Mouse (Mus musculus) liver, embryonic 14 days (tissue): ENCODE data around the gene Prr32. TPM values are rescaled to one million over a fixed set of nuclear protein-coding genes. Genes with fewer than 3 reads are reported as not detected.

Experiments used
- polyA plus RNA-seq: library from polyadenylated mRNA; depleted of rRNA; stranded (reverse); fragments of >200 nt; gene quantifications from 2 replicates; pipeline ENCODE4 v1.2.3, GENCODE M21; 2012; rRNA removed

Gene Prr32
- polyA plus RNA-seq = 0.68 TPM in 1 of 2 replicates, not detected in the other

GRCm38 (mm10) chrX:45090604-45091003, at the start of gene Prr32:
Gene Prr32 (plus strand): TSS chrX:45090904.

